Mouse (Mus musculus) cerebellum, adult 2 months (tissue): Measurements from ENCODE around the gene Xpo5. TPM values are rescaled to one million over a fixed set of nuclear protein-coding genes. Genes with fewer than 3 reads are reported as not detected.

Experiments used
- DNase-seq, 2 experiments: peaks; one replicate each; pipeline ENCODE4 v3.0.0; 2021
- H3K27ac ChIP-seq: fragments of 200-500 bp; 2 replicates; pipeline ENCODE4 v1.5.1; 2012; ENCODE audit warnings: low read length, control low read depth, inconsistent platforms; ENCODE audit not compliant: insufficient read depth
- H3K27me3 ChIP-seq: fragments of 200-500 bp; 2 replicates; pipeline ENCODE4 v1.6.1; 2012; ENCODE audit warnings: inconsistent platforms, mild to moderate bottlenecking, low read length, moderate library complexity; ENCODE audit not compliant: control insufficient read depth, insufficient read depth
- H3K4me1 ChIP-seq: fragments of 200-500 bp; 2 replicates; pipeline ENCODE4 v1.6.1; 2011; ENCODE audit warnings: low read length; ENCODE audit not compliant: control insufficient read depth, insufficient read depth
- H3K4me3 ChIP-seq: fragments of 200-500 bp; replicated peaks from 2 replicates; pipeline ENCODE3; 2011; ENCODE audit warnings: mild to moderate bottlenecking, low read depth, low read length, control low read depth; ENCODE audit not compliant: insufficient read depth
- CTCF ChIP-seq: fragments of 200-500 bp; IDR thresholded peaks from 2 replicates; pipeline ENCODE4 v1.5.1; 2011; ENCODE audit warnings: low read depth, mild to moderate bottlenecking, control low read depth, low read length, moderate library complexity, borderline replicate concordance; ENCODE audit not compliant: insufficient read depth
- POLR2A ChIP-seq: fragments of 200-500 bp; IDR thresholded peaks from 2 replicates; pipeline ENCODE4 v1.6.1; 2011; ENCODE audit warnings: low read length, control low read depth, borderline replicate concordance; ENCODE audit not compliant: insufficient read depth
- WGBS: fragments of 180-500 bp; shearing (Covaris S2); methylation state at CpG from one replicate; pipeline ENCODE4 v1.1.7; 2018; 5-methylcytosine and 5-hydroxymethylcytosine counted together
- polyA plus RNA-seq: library from polyadenylated mRNA; depleted of rRNA; stranded (reverse); fragments of >200 nt; gene quantifications from 2 replicates; pipeline ENCODE4 v1.2.3, GENCODE M21; 2012

The Xpo5 gene
- polyA plus RNA-seq, 1 experiment: 39.1 TPM

GRCm38 (mm10) chr17:46160686-46161085 lies 41.9 kb upstream of the Xpo5 start, which contains the start of gene Gtpbp2:
Gtpbp2 (plus strand) TSS chr17:46161032.
- TF ChIP-seq POLR2A (peak; percentile 72), CTCF (no peak)
- peak within 1 kb of the TSS; percentile 93 for H3K4me3 ChIP-seq
- H3K4me1 ChIP-seq: peaks cover 15% of the 10 kb centered on the region
- peak; percentile 96 to 99 for DNase-seq
- peak within 1 kb of the TSS; percentile 62 for H3K27ac ChIP-seq
- H3K27me3 ChIP-seq: no peaks in the 10 kb centered on the region
- WGBS: 1% methylated on average over 23 of the region's 23 CpGs

- no peak for TF ChIP-seq POLR2A
- TF ChIP-seq CTCF: no peak
- Histone ChIP-seq H3K4me3 (peak overlapping the region; percentile 93), H3K4me1 (peaks cover 18% of the 10 kb centered on the region), H3K27me3 (no peaks in the 10 kb centered on the region), H3K27ac (no peak overlapping the region)
- 0% methylated on average over 19 of the region's 19 CpGs for WGBS
- DNase-seq: no peak
Observed at GRCm38 (mm10) chr17:46161179-46161578, 41.4 kb upstream of the Xpo5 start.

- DNase-seq: no peak
- Histone ChIP-seq H3K4me3 (peak overlapping the region; percentile 93), H3K27ac (no peak overlapping the region), H3K27me3 (no peaks in the 10 kb centered on the region), H3K4me1 (peaks cover 18% of the 10 kb centered on the region)
- TF ChIP-seq CTCF (no peak), POLR2A (no peak)
- WGBS: 39% methylated on average over 9 of the region's 9 CpGs
Observed at GRCm38 (mm10) chr17:46161710-46162109, 40.9 kb upstream of the Xpo5 start.

- no peak for DNase-seq
- Histone ChIP-seq H3K27me3 (no peaks in the 10 kb centered on the region), H3K4me1 (peaks cover 18% of the 10 kb centered on the region), H3K4me3 (no peak overlapping the region), H3K27ac (no peak overlapping the region)
- TF ChIP-seq POLR2A (no peak), CTCF (no peak)
- WGBS: 82% methylated on average over 7 of the region's 7 CpGs
Observed at GRCm38 (mm10) chr17:46162551-46162950, 40.0 kb upstream of the Xpo5 start.

GRCm38 (mm10) chr17:46162951-46163421 lies 39.6 kb upstream of the Xpo5 start:
- WGBS: 30% methylated on average over 9 of the region's 9 CpGs
- no peaks in the 10 kb centered on the region for H3K27me3 ChIP-seq
- peaks cover 18% of the 10 kb centered on the region for H3K4me1 ChIP-seq
- H3K4me3 ChIP-seq: no peak overlapping the region
- TF ChIP-seq CTCF (no peak), POLR2A (no peak)
- peak in 1 of 2 experiments; percentile 39 for DNase-seq
- no peak overlapping the region for H3K27ac ChIP-seq

- Histone ChIP-seq H3K27ac (no peak overlapping the region), H3K4me1 (peaks cover 18% of the 10 kb centered on the region), H3K4me3 (no peak overlapping the region), H3K27me3 (no peaks in the 10 kb centered on the region)
- TF ChIP-seq POLR2A (no peak), CTCF (no peak)
- 95% methylated on average over 8 of the region's 8 CpGs for WGBS
- DNase-seq: no peak
Observed at GRCm38 (mm10) chr17:46164301-46164700, 38.3 kb upstream of the Xpo5 start.

- 94% methylated on average over 10 of the region's 10 CpGs for WGBS
- no peak overlapping the region for H3K27ac ChIP-seq
- TF ChIP-seq CTCF: no peak
- no peak for TF ChIP-seq POLR2A
- H3K27me3 ChIP-seq: no peaks in the 10 kb centered on the region
- no peak for DNase-seq
- H3K4me3 ChIP-seq: no peak overlapping the region
- peaks cover 18% of the 10 kb centered on the region for H3K4me1 ChIP-seq
Observed at GRCm38 (mm10) chr17:46164791-46165190, 37.8 kb upstream of the Xpo5 start.

GRCm38 (mm10) chr17:46165460-46165859 lies 37.1 kb upstream of the Xpo5 start:
- Histone ChIP-seq H3K27me3 (no peaks in the 10 kb centered on the region), H3K27ac (no peak overlapping the region), H3K4me1 (peaks cover 18% of the 10 kb centered on the region), H3K4me3 (no peak overlapping the region)
- TF ChIP-seq CTCF (no peak), POLR2A (no peak)
- DNase-seq: no peak
- 47% methylated on average over 12 of the region's 12 CpGs for WGBS
